Mouse (Mus musculus): ENCODE measurements around the gene Prtn3. TPM values are rescaled to one million over a fixed set of nuclear protein-coding genes. Genes with fewer than 3 reads are reported as not detected.

Prtn3 gene
- total and polyA plus RNA-seq, 3 experiments = 0.30 to 0.39 TPM; not detected in 1

GRCm38 (mm10) chr10:79926491-79927323, 52.4 kb downstream of the Prtn3 start, which contains the start of gene Arid3a (continued):
- TF ChIP-seq JUN (IDR thresholded peaks at IDR 0.05; ENCODE audit: insufficient read depth, low read depth, low read length) (no peak), RAD21 (IDR thresholded peaks at IDR 0.05; ENCODE audit: low read depth, low read length) (no peak; the same call in 1 of the 2 replicates), PAX5 (IDR thresholded peaks at IDR 0.05; ENCODE audit: low read length) (0 out of 2 replicates have a peak, but pooled peaks have one; percentile 38), MXI1 (IDR thresholded peaks at IDR 0.05; ENCODE audit: low read depth, low read length) (peak; percentile 80), MAZ (IDR thresholded peaks at IDR 0.05; ENCODE audit: low read depth, low read length) (peak; percentile 99), MAFK (IDR thresholded peaks at IDR 0.05; ENCODE audit: insufficient replicate concordance, low read length) (no peak), EP300 (IDR thresholded peaks at IDR 0.05; ENCODE audit: low read length) (peak; percentile 46; the same call in 1 of the 2 replicates), MYC (IDR thresholded peaks at IDR 0.05; ENCODE audit: low read depth, low read length) (peak; percentile 79), ETS1 (conservative IDR thresholded peaks at IDR 0.05; ENCODE audit: low read depth, low read length) (peak; percentile 83), CTCF (conservative IDR thresholded peaks at IDR 0.05 in 1 of 2, IDR thresholded peaks at IDR 0.05 in 1 of 2; ENCODE audit: low read depth in 2 of 2, low read length in 2 of 2) (no peak), ELF1 (IDR thresholded peaks at IDR 0.05; ENCODE audit: low read depth, low read length) (peak; percentile 90), RCOR1 (conservative IDR thresholded peaks at IDR 0.05; ENCODE audit: low read depth, low read length) (no peak), POLR2AphosphoS2 (IDR thresholded peaks at IDR 0.05; ENCODE audit: low read depth, low read length) (peak; percentile 69; the same call in 1 of the 2 replicates), USF1 (IDR thresholded peaks at IDR 0.05; ENCODE audit: low read depth, low read length) (peak; percentile 37; the same call in 1 of the 2 replicates), CHD2 (IDR thresholded peaks at IDR 0.05; ENCODE audit: low read length) (peak; percentile 86), NELFE (IDR thresholded peaks at IDR 0.05; ENCODE audit: low read depth, low read length) (peak; percentile 59; the same call in 1 of the 2 replicates), POLR2A (IDR thresholded peaks at IDR 0.05; ENCODE audit: low read depth, low read length) (peak; percentile 69), ZC3H11A (IDR thresholded peaks at IDR 0.05; ENCODE audit: low read depth, low read length) (no peak), TCF12 (IDR thresholded peaks at IDR 0.05; ENCODE audit: low read depth, low read length) (peak; percentile 94), ZKSCAN1 (IDR thresholded peaks at IDR 0.05; ENCODE audit: borderline replicate concordance, low read depth, low read length) (no peak)

DNA sequence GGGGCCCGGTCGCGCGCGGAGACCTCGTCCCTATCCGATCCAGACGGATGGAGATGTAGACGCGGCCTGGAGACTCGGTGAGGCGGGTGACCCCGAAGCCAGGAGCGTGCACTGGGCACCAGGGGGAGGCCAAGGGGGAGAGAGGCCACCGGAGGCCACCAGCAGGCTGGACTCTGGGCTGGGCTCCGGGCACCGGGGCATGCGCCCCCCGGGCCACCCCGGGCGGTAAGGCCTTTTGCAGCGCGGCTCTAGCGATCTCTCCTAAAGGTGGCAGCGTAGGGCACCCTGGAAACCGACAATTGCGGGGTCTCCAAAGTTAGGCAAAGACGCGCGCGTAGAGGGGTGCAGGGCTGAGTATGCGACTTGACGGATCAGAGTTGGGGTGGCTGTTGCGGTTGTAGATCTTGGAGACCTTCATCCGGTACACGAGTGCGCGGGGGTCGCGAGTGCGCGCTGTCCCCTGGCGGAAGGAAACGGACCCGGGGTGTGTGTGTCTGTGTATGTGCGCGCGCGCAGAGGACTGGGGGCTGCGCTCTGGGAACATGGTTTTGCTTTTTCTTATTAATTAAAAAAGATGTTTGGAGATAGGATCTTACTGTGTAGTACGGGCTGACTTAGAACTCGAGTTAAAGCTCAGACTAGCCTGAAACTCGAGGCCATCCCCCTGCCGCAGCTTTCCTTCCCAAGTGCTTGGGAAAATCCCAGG, 53.2 kb downstream of the Prtn3 start:
- in situ Hi-C loops (cut with MboI; ENCODE audit: low pct_ligation_motif_present, low pct_unique_long_range_greater_than_20kb, low sequenced_read_pairs) (loop anchor here (5.0 kb wide), 2 partner anchors 35 kb away; partner anchors contain the start of genes Cfd and Wdr18), dilution Hi-C loops (cut with MboI; ENCODE audit: extremely low pct_ligation_motif_present, extremely low pct_unique_long_range_greater_than_20kb, low sequenced_read_pairs) (no loop called here)
- Histone ChIP-seq H3K4me2 (ENCODE audit: insufficient read depth, low read depth, poor library complexity, severe bottlenecking) (0 out of 2 replicates have a peak overlapping the region, but pooled peaks have one; percentile 46), H3K9ac (ENCODE audit: insufficient read depth, low read depth) (peak overlapping the region; percentile 98), H3K4me1 (ENCODE audit: control insufficient read depth in 1 of 2, insufficient read depth in 2 of 2) (peaks cover 9 to 61% of the 10 kb centered on the region in 2 experiments), H3K4me3 (replicated peaks in 1 of 3; ENCODE audit: low read depth in 2 of 3, low read length in 2 of 3, poor library complexity in 1 of 3) (peak overlapping the region; percentile 72 to 96 (median 91)), H3K9me3 (replicated peaks; ENCODE audit: low read length) (no peaks in the 10 kb centered on the region), H3K27ac (ENCODE audit: insufficient read depth, low read depth) (peak overlapping the region; percentile 80), H3K79me2 (replicated peaks; ENCODE audit: control insufficient read depth, extremely low read depth, insufficient read depth, poor library complexity, severe bottlenecking) (peaks cover 56% of the 10 kb centered on the region), H3K27me3 (replicated peaks) (no peaks in the 10 kb centered on the region), H3K36me3 (replicated peaks in 1 of 2; ENCODE audit: control insufficient read depth in 1 of 2, insufficient read depth in 1 of 2, low read length in 1 of 2) (peaks cover 19 to 28% of the 10 kb centered on the region in 2 experiments)
- peak; percentile 55 for DNase-seq (ENCODE audit: extremely low read depth)
- peak; percentile 11; the same call in 1 of the 2 replicates for TF ChIP-seq TCF12 (IDR thresholded peaks at IDR 0.05; ENCODE audit: low read depth, low read length)
- no peak for TF ChIP-seq JUND (conservative IDR thresholded peaks at IDR 0.05; ENCODE audit: low read depth, low read length)
- TF ChIP-seq CTCF (conservative IDR thresholded peaks at IDR 0.05 in 1 of 2, IDR thresholded peaks at IDR 0.05 in 1 of 2; ENCODE audit: low read depth in 2 of 2, low read length in 2 of 2) = peak in 1 of 2 experiments; percentile 20; a peak in 2 of 4 replicates
- peak; percentile 50; the same call in 1 of the 2 replicates for TF ChIP-seq ZMIZ1 (IDR thresholded peaks at IDR 0.05; ENCODE audit: low read depth, low read length)
- TF ChIP-seq BHLHE40 (IDR thresholded peaks at IDR 0.05; ENCODE audit: low read depth, low read length) = no peak
- no peak for TF ChIP-seq PAX5 (IDR thresholded peaks at IDR 0.05; ENCODE audit: low read length)
- no peak for TF ChIP-seq KAT2A (IDR thresholded peaks at IDR 0.05; ENCODE audit: insufficient replicate concordance, low read length)
- TF ChIP-seq USF2 (conservative IDR thresholded peaks at IDR 0.05; ENCODE audit: low read depth, low read length) = no peak
- peak; percentile 50 for TF ChIP-seq NELFE (IDR thresholded peaks at IDR 0.05; ENCODE audit: low read depth, low read length)
- TF ChIP-seq POLR2AphosphoS2 (IDR thresholded peaks at IDR 0.05; ENCODE audit: low read depth, low read length) = no peak; the same call in 1 of the 2 replicates
- TF ChIP-seq NRF1 (IDR thresholded peaks at IDR 0.05; ENCODE audit: low read depth, low read length) = peak; percentile 69
- TF ChIP-seq POLR2A (IDR thresholded peaks at IDR 0.05; ENCODE audit: low read depth, low read length) = peak; percentile 45; the same call in 1 of the 2 replicates
- no peak for TF ChIP-seq MAFK (IDR thresholded peaks at IDR 0.05; ENCODE audit: insufficient replicate concordance, low read length)
- no peak for TF ChIP-seq GABPA (IDR thresholded peaks at IDR 0.05; ENCODE audit: insufficient replicate concordance, low read depth, low read length)
- no peak for TF ChIP-seq SIN3A (IDR thresholded peaks at IDR 0.05; ENCODE audit: low read length)
- TF ChIP-seq ELF1 (IDR thresholded peaks at IDR 0.05; ENCODE audit: low read depth, low read length) = peak; percentile 43; the same call in 1 of the 2 replicates
- TF ChIP-seq MAZ (IDR thresholded peaks at IDR 0.05; ENCODE audit: low read depth, low read length) = 0 out of 2 replicates have a peak, but pooled peaks have one; percentile 13
- TF ChIP-seq MXI1 (IDR thresholded peaks at IDR 0.05; ENCODE audit: low read depth, low read length) = no peak; the same call in 1 of the 2 replicates
- TF ChIP-seq ZKSCAN1 (IDR thresholded peaks at IDR 0.05; ENCODE audit: borderline replicate concordance, low read depth, low read length) = no peak
- TF ChIP-seq CHD1 (IDR thresholded peaks at IDR 0.05; ENCODE audit: low read depth, low read length) = no peak; the same call in 1 of the 2 replicates
- 0 out of 2 replicates have a peak, but pooled peaks have one; percentile 14 for TF ChIP-seq TBP (conservative IDR thresholded peaks at IDR 0.05; ENCODE audit: low read depth, low read length)
